Mouse (Mus musculus) central nervous system, embryonic 18 days (tissue): ENCODE measurements around the gene Cck. TPM values are rescaled to one million over a fixed set of nuclear protein-coding genes. Genes with fewer than 3 reads are reported as not detected.

Source experiments
- polyA plus RNA-seq: library from polyadenylated mRNA; depleted of rRNA; stranded (reverse); fragments of >200 nt; gene quantifications from 2 replicates; pipeline ENCODE4 v1.2.3, GENCODE M21; 2012; rRNA removed

The Cck gene
- 114 and 127 TPM in 2 replicates for polyA plus RNA-seq

DNA sequence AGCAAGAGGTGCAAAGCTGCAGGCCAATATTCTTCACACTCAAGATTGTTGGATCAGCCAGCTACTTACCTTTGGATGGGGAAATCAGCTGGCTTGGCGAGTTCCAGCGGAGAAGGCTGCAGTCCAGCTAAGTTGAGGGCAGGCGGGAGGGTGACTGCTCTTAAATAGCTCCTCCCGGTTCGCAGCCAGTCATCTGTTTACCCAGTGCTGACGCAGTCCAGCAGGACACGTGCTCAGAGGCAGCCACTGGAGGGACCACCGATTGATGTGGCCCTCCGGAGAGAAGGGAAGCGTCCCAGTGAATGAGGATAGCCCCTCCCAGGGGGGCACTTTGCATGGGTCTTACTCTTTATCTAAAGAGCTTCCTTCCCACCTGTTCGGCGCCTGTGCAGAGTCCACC, at the start of gene Cck:
Gene Cck (minus strand): TSS at position 166 of the 400 bp plus-strand sequence.

Other genes with a start within 250 kb of the Cck start
- gene Ulk4, start 218.5 kb downstream of the Cck start, polyA plus RNA-seq = 6.1 and 6.2 TPM in 2 replicates
- 64.1 and 71.5 TPM in 2 replicates for gene Trak1, start 198.2 kb downstream of the Cck start, polyA plus RNA-seq
- gene Lyzl4, start 146.4 kb upstream of the Cck start, polyA plus RNA-seq = 0.08 and 0.14 TPM in 2 replicates
- gene Vipr1, start 147.0 kb upstream of the Cck start, polyA plus RNA-seq = 0.51 and 0.56 TPM in 2 replicates
- gene Sec22c, start 209.8 kb upstream of the Cck start, polyA plus RNA-seq = 23.0 and 24.0 TPM in 2 replicates
- gene Ss18l2, start 214.6 kb upstream of the Cck start, polyA plus RNA-seq = 99.7 and 107 TPM in 2 replicates
- 176 and 180 TPM in 2 replicates for gene Nktr, start 223.5 kb upstream of the Cck start, polyA plus RNA-seq